Mouse (Mus musculus) olfactory bulb, adult 2 months (tissue): ENCODE results near the gene Vapb.
"Not testable (repeated sequence)": the region's sequence is repeated elsewhere in the genome, so short reads cannot be mapped to it uniquely, and the experiment has no call there.

Source experiments
- CTCF ChIP-seq: fragments of 200-500 bp; IDR thresholded peaks from 2 replicates; pipeline ENCODE4 v1.5.1; 2012; ENCODE audit warnings: low read depth, mild to moderate bottlenecking, low read length, moderate library complexity; ENCODE audit not compliant: insufficient read depth
- POLR2A ChIP-seq: fragments of 200-500 bp; IDR thresholded peaks from 2 replicates; pipeline ENCODE4 v1.6.1; 2012; ENCODE audit warnings: mild to moderate bottlenecking, low read depth, low read length, moderate library complexity; ENCODE audit not compliant: insufficient read depth

DNA sequence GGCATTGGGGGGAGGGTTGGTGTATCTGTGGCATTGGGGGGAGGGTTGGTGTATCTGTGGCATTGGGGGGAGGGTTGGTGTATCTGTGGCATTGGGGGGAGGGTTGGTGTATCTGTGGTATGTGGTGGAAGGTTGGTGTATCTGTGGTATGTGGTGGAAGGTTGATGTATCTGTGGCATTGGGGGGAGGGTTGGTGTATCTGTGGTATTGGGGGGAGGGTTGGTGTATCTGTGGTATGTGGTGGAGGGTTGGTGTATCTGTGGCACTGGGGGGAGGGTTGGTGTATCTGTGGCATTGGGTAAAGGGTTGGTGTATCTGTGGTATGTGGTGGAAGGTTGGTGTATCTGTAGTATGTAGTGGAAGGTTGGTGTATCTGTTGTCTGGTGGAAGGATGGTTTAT is 29.7 kb upstream of the Vapb start:
- not testable (repeated sequence) for TF ChIP-seq POLR2A, CTCF
